Mouse (Mus musculus) lung, adult 2 months (tissue): ENCODE measurements around the gene Ephb1.

ENCODE experiments used
- CTCF ChIP-seq: fragments of 200-500 bp; IDR thresholded peaks from 2 replicates; pipeline ENCODE4 v1.5.1; 2011; ENCODE audit warnings: mild to moderate bottlenecking, low read length, control low read depth; ENCODE audit not compliant: insufficient read depth
- POLR2A ChIP-seq: fragments of 200-500 bp; IDR thresholded peaks from 2 replicates; pipeline ENCODE4 v1.6.1; 2011; ENCODE audit warnings: low read depth, mild to moderate bottlenecking, control low read depth, low read length, borderline replicate concordance; ENCODE audit errors: extremely low read depth

DNA sequence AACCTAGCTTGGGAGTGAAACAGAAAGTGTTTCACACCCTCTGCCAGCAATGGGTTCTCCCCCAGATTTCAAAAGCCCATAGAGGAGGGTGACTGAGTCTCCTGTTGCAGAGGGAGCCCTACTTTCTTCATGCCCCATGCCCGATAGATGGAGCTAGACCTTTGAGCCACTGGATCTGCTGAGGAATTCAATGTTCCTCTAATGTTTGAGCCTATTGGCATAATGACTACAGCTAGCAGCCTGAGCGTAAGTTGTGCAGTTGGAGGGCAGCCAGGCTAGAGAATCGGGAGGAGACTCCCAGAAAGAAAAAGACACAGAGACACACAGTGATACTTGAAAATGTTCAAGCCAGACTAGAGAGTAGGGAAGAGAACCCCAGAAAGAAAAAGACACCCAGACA, 246.5 kb downstream of the Ephb1 start:
- no peak for TF ChIP-seq CTCF
- no peak for TF ChIP-seq POLR2A
